Mouse (Mus musculus): ENCODE measurements at regions not wholly inside any gene's neighbourhood (a gene's known extent, or its start where the extent isn't known, plus 50 kb on each side); places are given as distances from the start of the nearest gene placed in this dataset.

DNA sequence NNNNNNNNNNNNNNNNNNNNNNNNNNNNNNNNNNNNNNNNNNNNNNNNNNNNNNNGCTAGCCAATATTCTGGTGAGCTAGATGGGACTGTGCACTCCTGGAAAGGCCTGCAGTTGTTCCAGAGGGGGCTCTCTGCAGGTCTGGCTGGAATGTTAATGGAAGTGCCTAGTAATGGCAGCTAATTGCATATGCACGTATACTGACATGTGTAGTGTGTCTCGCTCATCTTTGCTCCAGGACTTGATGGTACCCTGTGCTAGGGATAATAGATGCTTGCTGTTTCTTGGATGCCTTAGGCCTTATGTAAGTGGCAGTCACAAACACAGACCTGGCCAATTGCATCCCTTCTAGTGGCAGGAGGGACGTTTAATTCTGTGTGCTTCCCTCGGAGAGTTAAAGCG, 560.0 kb upstream of the 3110018I06Rik start:
- Histone ChIP-seq H3K9ac (ENCODE audit: low read length) (no peak overlapping the region), H3K36me3 (ENCODE audit: control insufficient read depth, insufficient read depth, low read length) (no peaks in the 10 kb centered on the region), H3K27me3 (ENCODE audit: control insufficient read depth, insufficient read depth, low read length) (no peaks in the 10 kb centered on the region), H3K27ac (replicated peaks; ENCODE audit: low read depth, low read length) (no peak overlapping the region), H3K9me3 (ENCODE audit: control insufficient read depth, low read length) (no peaks in the 10 kb centered on the region), H3K4me1 (ENCODE audit: control insufficient read depth, insufficient read depth, low read length) (peaks cover 6% of the 10 kb centered on the region; the same call in 1 of the 2 replicates), H3K4me2 (ENCODE audit: low read depth, severe bottlenecking) (no peak overlapping the region), H3K4me3 (ENCODE audit: low read depth, low read length) (no peak overlapping the region)
- WGBS: 62% methylated on average over 5 of the region's 5 CpGs
- DNase-seq (ENCODE audit: low spot score): no peak
- no peak for ATAC-seq (ENCODE audit: insufficient number of reproducible peaks, low FRiP score, low TSS enrichment, low read depth)

DNA sequence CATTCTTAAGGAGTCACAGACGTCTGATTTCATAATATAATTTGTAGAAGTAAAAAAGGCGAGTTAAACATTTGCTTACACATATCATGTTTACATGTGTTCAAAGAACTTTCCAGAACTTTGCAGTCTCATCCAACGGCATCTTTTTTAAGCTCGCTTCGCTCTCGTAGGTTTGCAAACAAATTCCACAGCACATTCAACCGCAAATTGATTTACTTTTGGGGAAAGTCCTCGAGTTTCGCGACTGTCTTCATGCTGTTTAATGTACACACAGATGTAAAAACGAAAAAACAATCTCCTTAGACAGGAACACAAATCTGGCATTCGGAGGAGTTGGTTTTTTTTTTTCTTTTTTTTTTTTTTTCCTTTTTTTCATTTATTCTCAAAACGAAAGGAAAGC, 559.3 kb upstream of the 3110018I06Rik start:
- Histone ChIP-seq H3K4me1 (ENCODE audit: control insufficient read depth, insufficient read depth, low read length) (peaks cover 6% of the 10 kb centered on the region; the same call in 1 of the 2 replicates), H3K4me3 (ENCODE audit: low read depth, low read length) (no peak overlapping the region), H3K36me3 (ENCODE audit: control insufficient read depth, insufficient read depth, low read length) (no peaks in the 10 kb centered on the region), H3K4me2 (ENCODE audit: low read depth, severe bottlenecking) (no peak overlapping the region), H3K9me3 (ENCODE audit: control insufficient read depth, low read length) (no peaks in the 10 kb centered on the region), H3K9ac (ENCODE audit: low read length) (no peak overlapping the region), H3K27me3 (ENCODE audit: control insufficient read depth, insufficient read depth, low read length) (no peaks in the 10 kb centered on the region), H3K27ac (replicated peaks; ENCODE audit: low read depth, low read length) (no peak overlapping the region)
- ATAC-seq (ENCODE audit: insufficient number of reproducible peaks, low FRiP score, low TSS enrichment, low read depth) (no peak), DNase-seq (ENCODE audit: low spot score) (no peak)
- WGBS: 82% methylated on average over 13 of the region's 13 CpGs

DNA sequence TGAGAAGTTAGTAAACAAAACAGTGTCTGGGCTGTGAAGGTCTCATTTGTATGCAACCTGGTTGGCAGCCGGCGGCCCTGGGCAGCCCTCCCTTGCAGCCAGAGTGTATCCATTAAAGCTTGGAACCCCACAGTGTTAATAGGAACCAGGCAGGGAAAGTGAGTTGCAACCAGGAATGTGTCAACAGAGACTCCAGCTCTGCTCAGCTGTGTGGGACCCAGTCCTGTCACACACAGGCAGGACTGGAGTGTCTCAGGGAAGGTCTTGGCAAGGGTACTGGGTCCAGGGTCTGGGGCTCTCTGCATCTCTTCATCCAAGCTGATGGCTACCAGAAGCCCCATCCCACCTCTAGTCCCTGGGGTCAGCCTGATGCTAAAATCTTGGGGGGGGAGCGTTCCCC, 556.8 kb upstream of the 3110018I06Rik start:
- H3K36me3 ChIP-seq (ENCODE audit: control insufficient read depth, insufficient read depth, low read length): no peaks in the 10 kb centered on the region
- ATAC-seq (ENCODE audit: insufficient number of reproducible peaks, low FRiP score, low TSS enrichment, low read depth): 0 out of 2 replicates have a peak, but pooled peaks have one; percentile 44
- no peak overlapping the region for H3K9ac ChIP-seq (ENCODE audit: low read length)
- no peak overlapping the region; the same call in 1 of the 2 replicates for H3K27ac ChIP-seq (replicated peaks; ENCODE audit: low read depth, low read length)
- 31% methylated on average over 3 of the region's 3 CpGs for WGBS
- H3K4me3 ChIP-seq (ENCODE audit: low read depth, low read length): no peak overlapping the region
- peak; percentile 59 for DNase-seq (ENCODE audit: low spot score)
- H3K9me3 ChIP-seq (ENCODE audit: control insufficient read depth, low read length): no peaks in the 10 kb centered on the region
- H3K4me2 ChIP-seq (ENCODE audit: low read depth, severe bottlenecking): no peak overlapping the region
- no peaks in the 10 kb centered on the region for H3K27me3 ChIP-seq (ENCODE audit: control insufficient read depth, insufficient read depth, low read length)
- H3K4me1 ChIP-seq (ENCODE audit: control insufficient read depth, insufficient read depth, low read length): peaks cover 6% of the 10 kb centered on the region; the same call in 1 of the 2 replicates

DNA sequence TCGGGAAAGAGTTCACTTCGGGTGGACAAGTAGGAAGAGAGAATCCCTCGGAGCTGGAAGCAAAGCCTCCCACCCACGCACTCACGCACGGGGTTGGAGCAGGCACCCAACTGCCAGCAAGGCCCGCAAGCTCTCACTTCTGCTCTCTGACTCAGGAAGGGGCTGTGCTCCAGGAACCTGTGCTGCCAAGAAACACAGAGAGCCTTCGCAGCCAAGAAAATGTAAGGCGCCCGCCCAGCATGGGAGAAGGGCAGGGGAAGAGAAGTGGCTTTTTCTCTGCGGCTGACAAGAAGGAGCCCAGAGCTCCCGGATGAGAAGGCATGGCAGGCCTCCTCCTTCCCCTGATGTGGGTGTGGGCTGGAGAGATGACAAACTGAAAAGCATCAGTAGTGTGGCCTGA, 549.1 kb upstream of the 3110018I06Rik start:
- Histone ChIP-seq H3K4me3 (ENCODE audit: low read depth, low read length) (no peak overlapping the region), H3K9ac (ENCODE audit: low read length) (no peak overlapping the region), H3K4me1 (ENCODE audit: control insufficient read depth, insufficient read depth, low read length) (no peaks in the 10 kb centered on the region), H3K27ac (replicated peaks; ENCODE audit: low read depth, low read length) (no peak overlapping the region), H3K9me3 (ENCODE audit: control insufficient read depth, low read length) (no peaks in the 10 kb centered on the region), H3K4me2 (ENCODE audit: low read depth, severe bottlenecking) (no peak overlapping the region), H3K36me3 (ENCODE audit: control insufficient read depth, insufficient read depth, low read length) (no peaks in the 10 kb centered on the region), H3K27me3 (ENCODE audit: control insufficient read depth, insufficient read depth, low read length) (no peaks in the 10 kb centered on the region)
- no peak for DNase-seq (ENCODE audit: low spot score)
- 85% methylated on average over 12 of the region's 12 CpGs for WGBS
- ATAC-seq (ENCODE audit: insufficient number of reproducible peaks, low FRiP score, low TSS enrichment, low read depth): no peak

DNA sequence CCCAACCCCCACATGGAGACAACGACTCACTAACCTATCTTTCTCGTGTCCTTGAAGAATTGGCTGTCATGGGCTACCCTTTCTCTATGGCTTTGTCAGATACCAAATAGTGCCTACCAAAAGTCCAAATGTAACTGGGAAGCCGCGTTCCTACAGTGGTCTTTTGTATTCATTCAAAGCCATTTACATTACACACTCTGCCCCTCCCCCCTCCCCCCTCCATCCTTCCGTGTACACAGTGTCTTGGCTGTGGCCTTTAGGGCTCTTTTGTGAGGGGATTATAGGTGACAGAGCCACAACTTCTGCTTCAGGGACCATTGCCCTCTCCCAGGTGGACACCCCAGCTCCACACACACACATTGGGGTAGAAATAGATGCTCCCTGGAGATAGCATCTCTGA, 544.6 kb upstream of the 3110018I06Rik start:
- ATAC-seq (ENCODE audit: insufficient number of reproducible peaks, low FRiP score, low TSS enrichment, low read depth): no peak
- Histone ChIP-seq H3K9ac (ENCODE audit: low read length) (no peak overlapping the region), H3K27ac (replicated peaks; ENCODE audit: low read depth, low read length) (no peak overlapping the region), H3K4me1 (ENCODE audit: control insufficient read depth, insufficient read depth, low read length) (no peaks in the 10 kb centered on the region), H3K9me3 (ENCODE audit: control insufficient read depth, low read length) (no peaks in the 10 kb centered on the region), H3K36me3 (ENCODE audit: control insufficient read depth, insufficient read depth, low read length) (no peaks in the 10 kb centered on the region), H3K27me3 (ENCODE audit: control insufficient read depth, insufficient read depth, low read length) (no peaks in the 10 kb centered on the region), H3K4me2 (ENCODE audit: low read depth, severe bottlenecking) (no peak overlapping the region), H3K4me3 (ENCODE audit: low read depth, low read length) (no peak overlapping the region)
- DNase-seq (ENCODE audit: low spot score): no peak
- WGBS: 61% methylated on average over 5 of the region's 5 CpGs

DNA sequence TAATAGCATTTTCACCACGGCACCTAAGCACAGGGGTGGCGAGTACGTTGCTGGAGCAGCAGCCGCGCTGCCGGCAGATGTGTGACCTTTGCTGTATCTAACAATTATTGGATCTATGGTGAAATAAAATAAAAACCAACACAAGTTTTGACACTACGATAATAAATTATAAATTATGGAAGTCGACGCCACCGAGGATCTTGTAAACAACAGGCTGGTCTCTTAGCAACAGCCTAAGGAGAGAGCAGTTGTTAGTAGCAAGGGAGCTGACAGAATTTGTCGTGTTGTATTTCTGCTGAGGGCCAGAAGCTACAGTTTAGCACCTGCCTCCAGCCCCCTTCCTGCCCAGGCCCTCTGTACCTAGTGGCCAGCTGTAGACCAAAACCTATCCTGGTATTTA, 535.8 kb upstream of the 3110018I06Rik start:
- WGBS: 75% methylated on average over 11 of the region's 11 CpGs
- ATAC-seq (ENCODE audit: insufficient number of reproducible peaks, low FRiP score, low TSS enrichment, low read depth) (no peak), DNase-seq (ENCODE audit: low spot score) (no peak)
- Histone ChIP-seq H3K27me3 (ENCODE audit: control insufficient read depth, insufficient read depth, low read length) (no peaks in the 10 kb centered on the region), H3K4me1 (ENCODE audit: control insufficient read depth, insufficient read depth, low read length) (no peaks in the 10 kb centered on the region), H3K36me3 (ENCODE audit: control insufficient read depth, insufficient read depth, low read length) (no peaks in the 10 kb centered on the region), H3K4me3 (ENCODE audit: low read depth, low read length) (no peak overlapping the region), H3K9ac (ENCODE audit: low read length) (no peak overlapping the region), H3K27ac (replicated peaks; ENCODE audit: low read depth, low read length) (no peak overlapping the region), H3K4me2 (ENCODE audit: low read depth, severe bottlenecking) (no peak overlapping the region), H3K9me3 (ENCODE audit: control insufficient read depth, low read length) (no peaks in the 10 kb centered on the region)

DNA sequence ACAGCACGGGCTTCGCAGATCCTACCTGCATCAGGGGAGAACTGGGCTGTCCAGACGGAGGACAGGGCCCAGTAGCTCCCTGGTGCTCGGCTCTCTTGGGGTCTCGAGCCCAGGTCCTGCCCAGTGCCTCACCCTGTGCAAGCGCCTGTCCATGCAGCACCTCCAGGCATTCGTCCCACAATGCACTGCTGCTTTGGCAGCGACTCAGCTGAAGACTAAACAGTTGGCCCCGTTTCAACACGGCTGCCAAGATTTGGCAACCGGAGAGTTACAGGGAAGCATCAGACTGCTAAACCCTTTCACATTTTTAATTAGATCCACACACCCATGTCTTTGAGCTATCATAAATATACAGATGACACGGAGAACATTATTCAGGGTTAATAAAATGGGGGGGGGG, 532.7 kb upstream of the 3110018I06Rik start:
- Histone ChIP-seq H3K9me3 (ENCODE audit: control insufficient read depth, low read length) (no peaks in the 10 kb centered on the region), H3K4me3 (ENCODE audit: low read depth, low read length) (no peak overlapping the region), H3K4me2 (ENCODE audit: low read depth, severe bottlenecking) (no peak overlapping the region), H3K9ac (ENCODE audit: low read length) (no peak overlapping the region), H3K36me3 (ENCODE audit: control insufficient read depth, insufficient read depth, low read length) (no peaks in the 10 kb centered on the region), H3K27ac (replicated peaks; ENCODE audit: low read depth, low read length) (no peak overlapping the region), H3K27me3 (ENCODE audit: control insufficient read depth, insufficient read depth, low read length) (no peaks in the 10 kb centered on the region), H3K4me1 (ENCODE audit: control insufficient read depth, insufficient read depth, low read length) (no peaks in the 10 kb centered on the region)
- 76% methylated on average over 12 of the region's 12 CpGs for WGBS
- no peak for DNase-seq (ENCODE audit: low spot score)
- no peak for ATAC-seq (ENCODE audit: insufficient number of reproducible peaks, low FRiP score, low TSS enrichment, low read depth)

DNA sequence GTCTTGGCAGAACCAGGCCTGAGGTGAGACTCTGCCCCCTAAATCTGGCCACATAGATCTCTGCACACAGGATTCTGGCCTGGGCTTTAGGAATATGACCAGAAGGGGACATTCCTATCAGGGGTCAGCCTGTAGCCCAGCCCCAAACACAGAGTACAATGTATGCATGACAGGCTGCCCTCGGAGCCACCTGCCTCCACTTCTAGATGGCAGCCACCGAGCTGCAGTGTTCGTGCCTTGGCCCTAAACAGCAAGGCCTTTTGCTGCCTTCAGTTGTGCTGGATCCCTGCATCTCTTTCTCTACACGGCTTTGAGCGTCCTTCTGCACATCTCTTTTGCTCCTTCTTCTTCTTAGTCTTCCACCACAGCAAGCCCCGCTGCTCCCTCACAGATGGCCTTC, 532.2 kb upstream of the 3110018I06Rik start:
- DNase-seq (ENCODE audit: low spot score) (no peak), ATAC-seq (ENCODE audit: insufficient number of reproducible peaks, low FRiP score, low TSS enrichment, low read depth) (no peak)
- H3K36me3 ChIP-seq (ENCODE audit: control insufficient read depth, insufficient read depth, low read length): no peaks in the 10 kb centered on the region
- no peak overlapping the region for H3K4me2 ChIP-seq (ENCODE audit: low read depth, severe bottlenecking)
- no peak overlapping the region for H3K27ac ChIP-seq (replicated peaks; ENCODE audit: low read depth, low read length)
- no peak overlapping the region for H3K4me3 ChIP-seq (ENCODE audit: low read depth, low read length)
- no peaks in the 10 kb centered on the region for H3K4me1 ChIP-seq (ENCODE audit: control insufficient read depth, insufficient read depth, low read length)
- H3K27me3 ChIP-seq (ENCODE audit: control insufficient read depth, insufficient read depth, low read length): no peaks in the 10 kb centered on the region
- H3K9ac ChIP-seq (ENCODE audit: low read length): no peak overlapping the region
- H3K9me3 ChIP-seq (ENCODE audit: control insufficient read depth, low read length): no peaks in the 10 kb centered on the region
- WGBS: 88% methylated on average over 6 of the region's 6 CpGs

DNA sequence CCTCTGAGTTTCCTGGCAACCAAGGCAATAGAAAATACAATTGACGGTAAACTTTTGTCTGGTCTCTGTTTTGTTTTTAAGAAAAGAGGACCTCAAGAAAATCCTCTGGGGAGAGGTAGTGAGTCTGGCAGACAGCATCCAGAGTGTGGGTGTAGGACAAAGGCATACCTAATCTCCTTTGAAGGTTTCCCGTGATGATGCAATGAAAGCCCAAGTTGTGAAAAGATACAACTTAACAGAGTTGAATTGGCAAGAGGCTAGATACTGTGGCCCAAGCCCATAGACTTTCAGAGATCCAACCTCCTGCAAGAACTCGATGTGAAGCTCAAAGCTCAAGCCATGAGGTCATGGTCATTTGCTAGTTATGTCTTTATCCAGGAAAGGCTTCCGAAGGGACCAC, 526.4 kb upstream of the 3110018I06Rik start:
- Histone ChIP-seq H3K4me1 (ENCODE audit: control insufficient read depth, insufficient read depth, low read length) (no peaks in the 10 kb centered on the region), H3K4me3 (ENCODE audit: low read depth, low read length) (no peak overlapping the region), H3K27me3 (ENCODE audit: control insufficient read depth, insufficient read depth, low read length) (no peaks in the 10 kb centered on the region), H3K4me2 (ENCODE audit: low read depth, severe bottlenecking) (no peak overlapping the region), H3K36me3 (ENCODE audit: control insufficient read depth, insufficient read depth, low read length) (no peaks in the 10 kb centered on the region), H3K9me3 (ENCODE audit: control insufficient read depth, low read length) (0 out of 2 replicates have a peak, but pooled peaks cover 3% of the 10 kb centered on the region), H3K27ac (replicated peaks; ENCODE audit: low read depth, low read length) (no peak overlapping the region), H3K9ac (ENCODE audit: low read length) (no peak overlapping the region)
- WGBS: 85% methylated on average over 4 of the region's 4 CpGs
- DNase-seq (ENCODE audit: low spot score) (no peak), ATAC-seq (ENCODE audit: insufficient number of reproducible peaks, low FRiP score, low TSS enrichment, low read depth) (no peak)

All from limb, embryonic 11.5 days (tissue).